Mouse (Mus musculus) WW6 (cell line): ENCODE measurements around the gene Thrb.

ENCODE experiments used
- DNase-seq: peaks from one replicate; pipeline ENCODE4 v3.0.0-alpha.2; 2013; ENCODE audit warnings: low read depth, low spot score

The Thrb gene

DNA sequence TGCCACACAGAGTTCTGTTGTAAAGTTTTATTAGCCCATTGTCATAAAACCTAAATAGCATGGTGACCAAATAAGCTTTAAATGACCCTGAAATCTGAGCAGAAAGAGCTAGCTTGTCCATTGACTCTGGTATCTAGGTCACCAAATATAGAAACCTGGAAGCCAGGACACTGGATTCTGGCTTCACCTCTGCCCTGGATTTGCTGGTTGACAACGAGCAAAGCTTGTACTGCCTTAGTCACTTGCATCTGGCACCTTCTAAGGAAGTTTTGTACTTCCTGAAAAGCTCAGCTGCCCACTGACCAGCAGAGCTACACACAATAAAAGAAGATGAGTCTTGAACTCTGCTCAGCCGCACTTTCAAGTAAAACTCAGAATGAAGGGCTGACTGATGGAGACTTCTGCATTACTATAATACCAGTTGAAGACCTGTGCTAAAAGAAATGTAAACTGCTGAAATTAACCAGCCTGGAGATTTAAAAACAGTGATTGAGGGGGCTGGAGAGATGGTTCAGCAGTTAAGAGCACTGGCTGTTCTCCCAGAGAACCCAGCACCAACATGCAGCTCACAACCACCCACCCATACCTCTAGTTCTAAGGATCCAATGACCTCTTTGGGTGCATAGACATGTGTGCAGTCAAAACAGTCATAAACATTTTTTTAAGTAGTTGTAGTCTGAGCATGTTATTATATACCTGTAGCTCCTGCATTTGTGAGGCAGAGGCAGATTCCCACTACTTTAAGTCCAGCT is 369.3 kb downstream of the Thrb start:
- DNase-seq, result no peak

DNA sequence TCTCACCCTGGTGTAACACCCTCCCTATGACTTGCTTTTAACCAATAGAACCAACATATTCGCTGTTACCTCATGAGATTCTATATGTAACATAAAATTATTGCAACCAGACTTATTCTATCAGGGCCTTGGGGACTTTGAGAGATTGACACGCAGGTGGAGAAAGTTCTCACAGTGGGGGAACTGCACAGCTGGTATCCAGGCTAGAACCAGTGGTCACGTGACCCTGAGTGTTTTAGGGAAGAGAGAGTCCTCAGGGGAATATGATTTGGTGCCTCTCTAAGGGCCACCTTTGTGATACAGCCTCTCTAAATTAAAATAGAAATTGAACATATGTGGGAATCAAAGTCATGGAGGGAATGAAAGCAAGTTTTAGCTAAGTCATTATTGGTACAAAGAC is 371.9 kb downstream of the Thrb start:
- DNase-seq, result no peak

DNA sequence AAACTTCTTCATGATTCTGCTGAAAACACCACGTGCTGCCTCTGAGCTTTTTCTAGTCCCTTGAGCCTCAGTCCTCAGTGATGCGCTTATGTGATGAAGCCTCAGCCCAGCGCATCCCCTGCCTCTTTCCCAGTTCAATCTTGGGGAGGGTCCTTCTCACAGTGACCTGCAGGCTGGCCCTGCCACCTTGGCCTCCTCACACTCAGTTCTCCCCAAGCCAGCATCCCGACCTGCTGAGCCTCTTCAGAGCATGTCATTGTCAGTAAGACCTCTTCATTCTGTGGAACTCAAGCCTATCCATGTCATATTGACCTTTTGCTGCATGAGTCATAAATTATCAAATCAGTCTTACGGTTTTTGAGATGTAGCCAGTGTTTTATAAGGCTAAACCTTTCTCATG is 376.5 kb downstream of the Thrb start:
- DNase-seq, result no peak

DNA sequence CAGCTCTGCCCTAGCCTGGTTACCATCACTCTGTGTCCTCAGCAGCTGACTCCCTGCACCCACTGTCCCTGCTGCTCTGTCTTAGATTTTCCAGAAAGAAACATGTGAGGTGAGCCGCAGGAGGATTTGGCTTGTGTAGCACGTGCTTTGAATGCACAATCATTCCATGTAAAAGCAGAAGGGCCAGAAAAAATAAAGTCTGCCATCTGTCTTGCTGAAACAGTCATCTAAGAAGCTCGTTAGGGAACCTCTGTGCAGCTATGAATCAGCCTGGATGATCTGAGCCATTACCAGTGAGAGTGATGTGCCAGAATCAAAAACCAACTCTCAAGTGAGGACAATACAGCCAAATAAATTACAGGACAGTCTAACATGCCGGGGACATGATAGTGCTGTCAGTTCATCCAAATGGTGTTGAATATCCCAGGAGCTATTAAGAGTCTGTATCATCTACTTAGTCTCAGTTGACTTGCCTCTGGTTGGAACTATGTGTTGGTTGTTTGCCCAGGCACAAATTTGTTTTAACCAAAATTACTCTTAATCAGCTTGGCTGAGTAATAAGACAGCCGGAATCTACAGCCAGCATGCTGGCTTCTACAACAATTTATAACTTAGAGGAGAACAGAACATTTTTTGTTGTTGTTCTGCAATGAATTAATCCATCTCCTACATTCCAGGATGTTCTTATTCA is 402.2 kb downstream of the Thrb start:
- DNase-seq, result no peak
